Mouse (Mus musculus) E14TG2a.4 (cell line): Measurements from ENCODE around the gene Vmn1r114.
"Not testable (repeated sequence)": the region's sequence is repeated elsewhere in the genome, so short reads cannot be mapped to it uniquely, and the experiment has no call there.

ENCODE experiments used
- CTCF ChIP-seq: conservative IDR thresholded peaks from 2 replicates; pipeline ENCODE4 v1.5.1; 2014; ENCODE audit warnings: low read length
- NANOG ChIP-seq: IDR thresholded peaks from 2 replicates; pipeline ENCODE4 v1.6.1; 2014; ENCODE audit warnings: borderline replicate concordance, low read length, mixed read lengths

GRCm38 (mm10) chr7:20844885-20845284, 32.9 kb upstream of the Vmn1r114 start, which contains the start of gene Vmn1r115:
- TF ChIP-seq CTCF, NANOG: not testable (repeated sequence)
